19 mouse cellular contexts compared by ENCODE assay signal in genomic region chr7:82764951-82765350, GRCm38 (mm10).
"Had no signal": no experiment of that assay in that cellular context is flagged by ENCODE, and none has a peak within 500 bp of the region (broad histone marks: within the 10 kb centered on the region; RNA-seq: fewer than 3 reads in every experiment).

No protein-coding gene starts in this region.

- ATAC-seq: liver, postnatal 0 days; lung, postnatal 0 days; midbrain, embryonic 13.5 days; midbrain, embryonic 16.5 days had no signal

- H3K36me3 ChIP-seq: lung, embryonic 15.5 days had no signal

- H3K4me3 ChIP-seq: liver, embryonic 15.5 days; lung, embryonic 15.5 days; megakaryocyte, embryonic 14.5 days; midbrain, embryonic 13.5 days; neural tube, embryonic 12.5 days; stomach, embryonic 15.5 days had no signal

- DNase-seq: liver, postnatal 0 days; lung, adult 2 months; lung, postnatal 14 days; lung, postnatal 36 days; right cerebral cortex, postnatal 14 days; thymus, adult 2 months; thymus, postnatal 25 days; thymus, postnatal 4 days had no signal

- H3K9me3 ChIP-seq: liver, embryonic 15.5 days; lung, embryonic 15.5 days; megakaryocyte, embryonic 14.5 days; midbrain, embryonic 13.5 days; neural tube, embryonic 12.5 days; stomach, embryonic 15.5 days had no signal

- H3K4me2 ChIP-seq: liver, embryonic 15.5 days; lung, embryonic 15.5 days; midbrain, embryonic 11.5 days; midbrain, embryonic 13.5 days; neural tube, embryonic 12.5 days; stomach, embryonic 15.5 days had no signal

- H3K4me1 ChIP-seq: liver, embryonic 15.5 days; lung, embryonic 15.5 days had no signal

- H3K9ac ChIP-seq: liver, embryonic 15.5 days; liver, postnatal 0 days; lung, embryonic 15.5 days; midbrain, embryonic 13.5 days; neural tube, embryonic 12.5 days; stomach, embryonic 15.5 days had no signal

- H3K27ac ChIP-seq: liver, embryonic 15.5 days; lung, embryonic 15.5 days; macrophage; midbrain, embryonic 13.5 days; neural tube, embryonic 12.5 days; stomach, embryonic 15.5 days; stomach, postnatal 0 days had no signal

- H3K27me3 ChIP-seq: liver, embryonic 15.5 days; lung, embryonic 15.5 days; megakaryocyte, embryonic 14.5 days; midbrain, embryonic 13.5 days; neural tube, embryonic 12.5 days; stomach, embryonic 15.5 days had no signal
